Mouse (Mus musculus) stomach, embryonic 14.5 days (tissue): Measurements from ENCODE around the gene Epop. TPM values are rescaled to one million over a fixed set of nuclear protein-coding genes. Genes with fewer than 3 reads are reported as not detected.

Experiments
- ATAC-seq: fragments of 200-750 bp; cut with Nextera tagmentation; 2 replicates; pipeline ENCODE4 v1.8.0; 2017; ENCODE audit warnings: low read depth, moderate TSS enrichment; ENCODE audit not compliant: insufficient number of reproducible peaks, insufficient read depth, low FRiP score
- H3K27ac ChIP-seq: fragments of 300-500 bp; sonication (generic); 2 replicates; pipeline ENCODE4 v1.5.1; 2014; ENCODE audit warnings: mild to moderate bottlenecking, low read length, moderate library complexity, mixed read lengths
- H3K27me3 ChIP-seq: fragments of 300-500 bp; sonication (generic); 2 replicates; pipeline ENCODE4 v1.6.1; 2014; ENCODE audit warnings: low read length, control low read depth, mixed read lengths; ENCODE audit not compliant: control insufficient read depth, insufficient read depth
- H3K36me3 ChIP-seq: fragments of 300-500 bp; sonication (generic); 2 replicates; pipeline ENCODE4 v1.6.1; 2014; ENCODE audit warnings: mild to moderate bottlenecking, control low read depth, low read length, moderate library complexity, mixed read lengths; ENCODE audit not compliant: control insufficient read depth, insufficient read depth
- H3K4me1 ChIP-seq: fragments of 300-500 bp; sonication (generic); 2 replicates; pipeline ENCODE4 v1.6.1; 2014; ENCODE audit warnings: low read length, control low read depth, mixed read lengths; ENCODE audit not compliant: control insufficient read depth, insufficient read depth
- H3K4me2 ChIP-seq: fragments of 300-500 bp; sonication (generic); replicated peaks from 2 replicates; pipeline ENCODE4 v1.6.1; 2014; ENCODE audit warnings: low read depth, low read length, control low read depth
- H3K4me3 ChIP-seq: fragments of 300-500 bp; sonication (generic); 2 replicates; pipeline ENCODE4 v1.5.1; 2014; ENCODE audit warnings: low read depth, low read length, control low read depth
- H3K9ac ChIP-seq: fragments of 300-500 bp; sonication (generic); replicated peaks from 2 replicates; pipeline ENCODE4 v1.6.1; 2014; ENCODE audit warnings: low read depth, mild to moderate bottlenecking, control low read depth, low read length, moderate library complexity, mixed read lengths
- H3K9me3 ChIP-seq: fragments of 300-500 bp; sonication (generic); 2 replicates; pipeline ENCODE4 v1.6.1; 2016; ENCODE audit warnings: low read depth, low read length, control low read depth; ENCODE audit not compliant: control insufficient read depth
- whole genome bisulfite sequencing: fragments of 180-500 bp; shearing (Covaris S2); extraction: QIAGEN DNeasy Blood & Tissue Kit; methylation state at CpG from one replicate; pipeline ENCODE4 v1.1.7; 2014; 5-methylcytosine and 5-hydroxymethylcytosine counted together
- polyA plus RNA-seq: library from polyadenylated mRNA; unstranded; fragments of >200 nt; fragmentation: Nextera tagmentation; extraction: Ambion mirVana; gene quantifications from 2 replicates; pipeline ENCODE4 v1.2.1, GENCODE M21; 2014

The Epop gene
- polyA plus RNA-seq, result 2.7 and 3.6 TPM in 2 replicates

DNA sequence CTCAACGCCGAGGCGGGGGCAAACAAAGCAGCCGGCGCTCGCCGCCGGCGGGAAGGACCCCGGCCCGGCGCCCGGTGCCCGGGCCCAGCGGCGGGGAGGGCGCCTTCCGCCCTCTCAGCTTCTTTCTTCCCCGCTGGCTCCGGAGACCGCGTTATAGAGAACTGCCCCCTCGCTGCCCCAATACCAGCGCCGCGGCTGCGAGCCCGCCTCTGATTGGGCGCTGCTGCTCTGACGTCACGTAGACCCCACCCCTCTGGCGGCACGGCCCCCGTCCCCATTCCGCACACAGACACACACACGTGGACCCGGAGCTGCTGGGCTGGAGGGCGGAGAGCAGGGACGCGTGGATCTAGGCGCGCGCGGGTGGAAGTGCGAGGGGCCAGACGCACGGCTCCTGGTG lies at the start of gene Epop:
Gene Epop (minus strand): TSS at position 127 of the 400 bp plus-strand sequence.
- Histone ChIP-seq H3K4me2 (peak within 1 kb of the TSS; percentile 91), H3K9ac (peak within 1 kb of the TSS; percentile 63), H3K4me3 (peak within 1 kb of the TSS; percentile 65), H3K27ac (no peak within 1 kb of the TSS), H3K9me3 (no peaks in the 10 kb centered on the region), H3K27me3 (peaks cover 40% of the 10 kb centered on the region), H3K36me3 (no peaks in the 10 kb centered on the region), H3K4me1 (peaks cover 17% of the 10 kb centered on the region; the same call in 1 of the 2 replicates)
- WGBS, result under 1% methylated on average over 45 of the region's 47 CpGs
- ATAC-seq, result peak; percentile 88

DNA sequence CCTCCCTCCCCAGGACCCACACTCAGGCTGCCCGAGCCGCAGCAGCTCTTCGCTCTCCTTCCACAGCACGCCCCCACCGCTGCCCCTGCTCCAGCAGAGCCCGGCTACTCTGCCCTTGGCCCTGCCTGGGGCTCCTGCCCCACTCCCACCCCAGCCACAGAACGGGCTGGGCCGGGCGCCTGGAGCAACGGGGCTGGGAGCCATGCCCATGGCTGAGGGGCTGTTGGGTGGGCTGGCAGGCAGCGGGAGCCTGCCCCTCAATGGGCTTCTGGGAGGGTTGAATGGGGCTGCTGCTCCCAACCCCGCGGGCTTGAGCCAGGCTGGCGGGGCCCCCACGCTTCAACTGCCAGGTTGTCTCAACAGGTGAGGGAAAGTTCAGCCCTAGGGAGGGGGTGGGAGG lies 48.8 kb upstream of the Epop start:
- Histone ChIP-seq H3K9ac (no peak overlapping the region), H3K4me3 (no peak overlapping the region), H3K4me1 (no peaks in the 10 kb centered on the region), H3K36me3 (peaks cover 74% of the 10 kb centered on the region), H3K27ac (no peak overlapping the region), H3K27me3 (no peaks in the 10 kb centered on the region), H3K9me3 (no peaks in the 10 kb centered on the region), H3K4me2 (no peak overlapping the region)
- 91% methylated on average over 15 of the region's 15 CpGs for WGBS
- ATAC-seq, result no peak

GRCm38 (mm10) chr11:97677842-97678241 lies 48.3 kb upstream of the Epop start:
- no peaks in the 10 kb centered on the region for H3K27me3 ChIP-seq
- no peak for ATAC-seq
- no peak overlapping the region for H3K27ac ChIP-seq
- no peak overlapping the region for H3K4me2 ChIP-seq
- H3K9ac ChIP-seq, result no peak overlapping the region
- H3K4me3 ChIP-seq, result no peak overlapping the region
- WGBS, result 66% methylated on average over 8 of the region's 8 CpGs
- no peaks in the 10 kb centered on the region for H3K9me3 ChIP-seq
- H3K4me1 ChIP-seq, result no peaks in the 10 kb centered on the region
- H3K36me3 ChIP-seq, result peaks cover 77% of the 10 kb centered on the region

DNA sequence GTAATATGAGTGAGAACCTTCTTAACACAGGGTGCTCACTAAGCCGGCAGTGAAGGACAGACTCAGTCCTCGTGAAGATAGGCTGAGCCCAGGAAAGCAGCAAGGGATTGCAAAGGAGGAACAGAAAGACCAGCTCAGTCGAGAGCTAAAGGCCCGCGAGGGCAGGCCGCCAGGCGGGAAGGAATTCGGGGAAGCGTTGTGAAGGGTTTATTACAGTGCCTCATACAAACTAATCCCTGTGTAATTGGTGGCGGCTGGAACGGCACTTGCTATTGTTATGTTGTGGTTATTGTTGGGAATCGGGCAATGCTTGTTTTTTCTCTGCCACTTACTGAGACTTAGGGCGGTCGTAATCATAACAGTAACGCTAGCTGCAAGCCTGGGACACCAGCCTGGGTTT lies 47.9 kb upstream of the Epop start:
- no peaks in the 10 kb centered on the region for H3K27me3 ChIP-seq
- H3K9me3 ChIP-seq, result no peaks in the 10 kb centered on the region
- H3K4me3 ChIP-seq, result no peak overlapping the region
- ATAC-seq, result no peak
- H3K36me3 ChIP-seq, result peaks cover 79% of the 10 kb centered on the region
- H3K4me1 ChIP-seq, result no peaks in the 10 kb centered on the region
- no peak overlapping the region for H3K27ac ChIP-seq
- H3K9ac ChIP-seq, result no peak overlapping the region
- H3K4me2 ChIP-seq, result no peak overlapping the region
- 72% methylated on average over 15 of the region's 15 CpGs for WGBS

DNA sequence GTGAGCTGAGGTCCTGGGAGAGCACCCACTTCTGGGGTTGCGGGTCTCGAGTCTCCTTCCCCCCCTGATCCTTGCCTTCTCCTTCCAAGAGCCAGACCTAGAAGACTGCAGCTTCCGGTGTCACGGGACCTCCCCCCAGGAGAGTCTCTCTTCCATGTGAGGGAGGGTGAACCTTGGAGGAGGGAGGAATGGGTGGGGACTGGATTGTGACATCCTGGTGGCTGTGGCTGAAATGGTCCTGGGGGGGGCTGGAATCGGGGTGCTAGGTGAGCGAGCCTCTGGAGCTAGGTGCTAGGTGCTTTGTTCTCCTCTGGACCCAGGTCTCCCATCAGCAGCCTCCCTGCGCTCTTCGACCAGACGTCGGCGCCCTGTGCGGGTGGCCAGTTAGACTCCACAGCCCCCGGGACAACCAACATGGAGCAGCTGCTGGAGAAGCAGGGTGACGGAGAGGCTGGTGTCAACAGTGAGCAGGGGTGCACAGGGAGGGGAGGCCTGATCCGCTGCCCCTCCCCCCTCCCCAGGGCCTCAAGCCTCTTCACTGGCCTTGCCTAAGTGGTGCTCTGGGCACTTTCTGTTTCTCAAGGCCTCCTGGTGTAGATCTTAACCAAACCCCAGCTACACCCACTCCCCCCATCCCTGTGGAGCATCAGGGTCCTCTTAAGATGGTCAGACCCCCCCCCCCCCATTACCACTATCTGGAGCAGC lies 46.7 kb upstream of the Epop start:
- H3K27me3 ChIP-seq, result no peaks in the 10 kb centered on the region
- no peak overlapping the region for H3K27ac ChIP-seq

GRCm38 (mm10) chr11:97673148-97673547 lies 43.6 kb upstream of the Epop start:
- Histone ChIP-seq H3K9me3 (no peaks in the 10 kb centered on the region), H3K27ac (no peak overlapping the region), H3K4me3 (no peak overlapping the region), H3K9ac (no peak overlapping the region), H3K27me3 (no peaks in the 10 kb centered on the region), H3K4me2 (no peak overlapping the region), H3K4me1 (peaks cover 11% of the 10 kb centered on the region), H3K36me3 (peaks cover 82% of the 10 kb centered on the region)
- ATAC-seq, result no peak
- 74% methylated on average over 11 of the region's 11 CpGs for WGBS

More for the DNA sequence above, 46.7 kb upstream of the Epop start:
- Histone ChIP-seq H3K4me3 (no peak overlapping the region), H3K4me1 (no peaks in the 10 kb centered on the region), H3K9ac (no peak overlapping the region), H3K9me3 (no peaks in the 10 kb centered on the region), H3K36me3 (peaks cover 78% of the 10 kb centered on the region), H3K4me2 (no peak overlapping the region)
- ATAC-seq, result no peak
- WGBS, result 84% methylated on average over 15 of the region's 15 CpGs

- Histone ChIP-seq H3K36me3 (peaks cover 84% of the 10 kb centered on the region), H3K27me3 (no peaks in the 10 kb centered on the region), H3K27ac (no peak overlapping the region), H3K9ac (no peak overlapping the region), H3K9me3 (no peaks in the 10 kb centered on the region), H3K4me2 (no peak overlapping the region), H3K4me1 (peaks cover 11% of the 10 kb centered on the region), H3K4me3 (no peak overlapping the region)
- ATAC-seq, result no peak
- WGBS, result 45% methylated on average over 2 of the region's 2 CpGs
Observed at GRCm38 (mm10) chr11:97671177-97671527, 41.6 kb upstream of the Epop start.

GRCm38 (mm10) chr11:97670234-97671176 lies 41.0 kb upstream of the Epop start:
- no peak for ATAC-seq
- peaks cover 11% of the 10 kb centered on the region for H3K4me1 ChIP-seq
- H3K9ac ChIP-seq, result no peak overlapping the region
- WGBS, result 62% methylated on average over 13 of the region's 13 CpGs
- no peaks in the 10 kb centered on the region for H3K9me3 ChIP-seq
- H3K4me3 ChIP-seq, result no peak overlapping the region
- no peaks in the 10 kb centered on the region for H3K27me3 ChIP-seq
- no peak overlapping the region for H3K4me2 ChIP-seq
- peaks cover 84% of the 10 kb centered on the region for H3K36me3 ChIP-seq
- H3K27ac ChIP-seq, result no peak overlapping the region
